Mouse (Mus musculus): ENCODE measurements at regions not wholly inside any gene's neighbourhood (a gene's known extent, or its start where the extent isn't known, plus 50 kb on each side); places are given as distances from the start of the nearest gene placed in this dataset.

DNA sequence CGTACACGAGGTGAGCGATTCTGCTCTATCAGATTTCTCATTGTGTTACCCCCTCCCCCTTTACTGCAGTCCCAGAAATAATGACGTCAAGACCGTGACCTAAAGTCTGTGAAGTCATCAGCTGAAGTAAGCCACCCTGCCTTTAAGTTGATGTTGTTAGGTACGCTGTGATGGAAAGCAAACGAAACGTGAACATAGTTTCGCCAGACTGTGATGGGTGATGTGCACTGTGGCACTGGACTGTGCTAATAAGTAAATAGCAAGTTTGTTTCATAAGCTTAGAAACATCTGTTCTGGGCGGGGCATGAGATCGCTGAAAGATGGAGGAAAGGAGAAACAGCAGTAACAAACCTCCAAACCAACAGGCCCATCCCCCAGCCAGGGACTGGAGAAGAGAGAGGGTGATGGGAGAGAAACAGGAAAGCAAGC is 64.0 kb upstream of the Rap1b start:
- TF ChIP-seq GATA1 (IDR thresholded peaks at IDR 0.05; ENCODE audit: low read length) (no peak), TAL1 (IDR thresholded peaks at IDR 0.05; ENCODE audit: low read length) (no peak)

Data from erythroblast, embryonic 14.5 days (primary cell).